Mouse (Mus musculus): ENCODE measurements around the gene 2010111I01Rik.

GRCm38 (mm10) chr13:63278141-63278631, 313.5 kb downstream of the 2010111I01Rik start:
- TF ChIP-seq CTCF (IDR thresholded peaks at IDR 0.05; ENCODE audit: low read depth, low read length) (no peak), POLR2A (IDR thresholded peaks at IDR 0.05; ENCODE audit: borderline replicate concordance, low read depth, low read length) (no peak)

Data from bone marrow macrophage, adult 2 months (primary cell).